Mouse (Mus musculus): ENCODE data around the gene Afmid. TPM values are rescaled to one million over a fixed set of nuclear protein-coding genes. Genes with fewer than 3 reads are reported as not detected.

Gene Afmid
- total and polyA plus RNA-seq, 2 experiments from 2014 or later: 3.6 to 8.8 TPM

DNA sequence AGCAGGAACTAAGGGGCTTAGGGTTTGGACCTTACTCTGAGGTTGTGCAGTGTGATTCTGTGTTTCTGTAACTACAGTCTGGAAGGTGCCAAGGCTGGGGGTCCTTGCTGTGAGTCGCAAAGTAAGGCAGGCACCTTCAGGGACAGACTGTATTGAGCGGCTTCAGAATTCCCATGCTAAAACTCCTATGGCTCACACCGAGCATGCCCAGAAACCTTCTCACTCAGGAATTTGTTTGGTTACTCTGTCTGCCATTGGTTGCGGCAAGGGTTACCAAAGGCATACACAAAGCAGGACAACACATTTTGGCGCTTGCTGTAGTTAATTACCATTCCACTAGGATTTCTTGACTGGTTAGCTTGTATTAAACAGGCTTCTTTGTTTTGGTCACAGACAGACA lies 440 bp downstream of the Afmid start:
- TF ChIP-seq CTCF (IDR thresholded peaks at IDR 0.05; ENCODE audit: low read depth): no peak
- Histone ChIP-seq H3K9me3 (ENCODE audit: low read length) (no peaks in the 10 kb centered on the region), H3K9ac (peak overlapping the region; percentile 58), H3K27me3 (ENCODE audit: insufficient read depth, low read length) (no peaks in the 10 kb centered on the region), H3K36me3 (ENCODE audit: insufficient read depth) (no peaks in the 10 kb centered on the region), H3K4me1 (ENCODE audit: insufficient read depth) (peaks cover 5% of the 10 kb centered on the region; the same call in 1 of the 2 replicates), H3K4me3 (ENCODE audit: low read depth, low read length) (peak overlapping the region; percentile 47), H3K27ac (ENCODE audit: low read depth, low read length) (peak overlapping the region; percentile 36), H3K4me2 (ENCODE audit: low read depth) (peak overlapping the region; percentile 85)
- ATAC-seq (peak; percentile 53), DNase-seq (no peak)
- 1% methylated on average over 5 of the region's 5 CpGs for WGBS

DNA sequence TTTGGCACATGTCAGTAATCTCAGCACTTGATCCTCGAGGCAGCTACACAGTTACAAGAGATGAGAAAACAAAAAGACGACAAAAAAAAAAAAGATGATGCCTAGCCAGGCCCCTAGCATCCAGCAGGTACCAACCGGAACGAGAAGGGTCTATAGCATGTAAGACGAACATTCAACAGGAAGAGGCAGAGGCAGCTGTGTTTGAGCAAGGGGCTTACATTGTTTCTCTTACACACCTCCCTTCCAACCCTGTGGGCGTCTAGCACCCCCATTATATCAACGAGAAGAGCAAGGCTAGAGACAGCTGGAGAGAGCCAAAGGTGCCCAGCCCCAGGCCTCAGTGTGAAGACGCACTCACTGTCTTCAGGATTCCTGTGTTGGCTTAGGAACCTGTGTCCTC lies 1.2 kb downstream of the Afmid start:
- ATAC-seq: no peak
- DNase-seq: no peak
- Histone ChIP-seq H3K4me1 (ENCODE audit: insufficient read depth) (peaks cover 5% of the 10 kb centered on the region; the same call in 1 of the 2 replicates), H3K36me3 (ENCODE audit: insufficient read depth) (no peaks in the 10 kb centered on the region), H3K27me3 (ENCODE audit: insufficient read depth, low read length) (no peaks in the 10 kb centered on the region), H3K27ac (ENCODE audit: low read depth, low read length) (no peak overlapping the region), H3K4me3 (ENCODE audit: low read depth, low read length) (no peak overlapping the region), H3K9ac (no peak overlapping the region), H3K9me3 (ENCODE audit: low read length) (no peaks in the 10 kb centered on the region), H3K4me2 (ENCODE audit: low read depth) (no peak overlapping the region)
- WGBS: 50% methylated on average over 8 of the region's 8 CpGs
- no peak for TF ChIP-seq CTCF (IDR thresholded peaks at IDR 0.05; ENCODE audit: low read depth)

GRCm38 (mm10) chr11:117827386-117827785 lies 1.7 kb downstream of the Afmid start:
- Histone ChIP-seq H3K27me3 (ENCODE audit: insufficient read depth, low read length) (no peaks in the 10 kb centered on the region), H3K4me2 (ENCODE audit: low read depth) (no peak overlapping the region), H3K27ac (ENCODE audit: low read depth, low read length) (no peak overlapping the region), H3K4me1 (ENCODE audit: insufficient read depth) (peaks cover 5% of the 10 kb centered on the region; the same call in 1 of the 2 replicates), H3K9ac (no peak overlapping the region), H3K36me3 (ENCODE audit: insufficient read depth) (no peaks in the 10 kb centered on the region), H3K4me3 (ENCODE audit: low read depth, low read length) (no peak overlapping the region), H3K9me3 (ENCODE audit: low read length) (no peaks in the 10 kb centered on the region)
- no peak for TF ChIP-seq CTCF (IDR thresholded peaks at IDR 0.05; ENCODE audit: low read depth)
- DNase-seq (no peak), ATAC-seq (no peak)
- WGBS: 76% methylated on average over 3 of the region's 3 CpGs

GRCm38 (mm10) chr11:117828149-117828887 lies 2.6 kb downstream of the Afmid start:
- H3K9ac ChIP-seq: no peak overlapping the region
- no peak overlapping the region for H3K4me2 ChIP-seq (ENCODE audit: low read depth)
- H3K9me3 ChIP-seq (ENCODE audit: low read length): no peaks in the 10 kb centered on the region
- WGBS: 76% methylated on average over 18 of the region's 18 CpGs
- no peaks in the 10 kb centered on the region for H3K36me3 ChIP-seq (ENCODE audit: insufficient read depth)
- TF ChIP-seq CTCF (IDR thresholded peaks at IDR 0.05; ENCODE audit: low read depth): no peak
- H3K4me3 ChIP-seq (ENCODE audit: low read depth, low read length): no peak overlapping the region
- H3K4me1 ChIP-seq (ENCODE audit: insufficient read depth): peaks cover 5% of the 10 kb centered on the region; the same call in 1 of the 2 replicates
- no peak overlapping the region for H3K27ac ChIP-seq (ENCODE audit: low read depth, low read length)
- no peak for ATAC-seq
- H3K27me3 ChIP-seq (ENCODE audit: insufficient read depth, low read length): no peaks in the 10 kb centered on the region
- no peak for DNase-seq

DNA sequence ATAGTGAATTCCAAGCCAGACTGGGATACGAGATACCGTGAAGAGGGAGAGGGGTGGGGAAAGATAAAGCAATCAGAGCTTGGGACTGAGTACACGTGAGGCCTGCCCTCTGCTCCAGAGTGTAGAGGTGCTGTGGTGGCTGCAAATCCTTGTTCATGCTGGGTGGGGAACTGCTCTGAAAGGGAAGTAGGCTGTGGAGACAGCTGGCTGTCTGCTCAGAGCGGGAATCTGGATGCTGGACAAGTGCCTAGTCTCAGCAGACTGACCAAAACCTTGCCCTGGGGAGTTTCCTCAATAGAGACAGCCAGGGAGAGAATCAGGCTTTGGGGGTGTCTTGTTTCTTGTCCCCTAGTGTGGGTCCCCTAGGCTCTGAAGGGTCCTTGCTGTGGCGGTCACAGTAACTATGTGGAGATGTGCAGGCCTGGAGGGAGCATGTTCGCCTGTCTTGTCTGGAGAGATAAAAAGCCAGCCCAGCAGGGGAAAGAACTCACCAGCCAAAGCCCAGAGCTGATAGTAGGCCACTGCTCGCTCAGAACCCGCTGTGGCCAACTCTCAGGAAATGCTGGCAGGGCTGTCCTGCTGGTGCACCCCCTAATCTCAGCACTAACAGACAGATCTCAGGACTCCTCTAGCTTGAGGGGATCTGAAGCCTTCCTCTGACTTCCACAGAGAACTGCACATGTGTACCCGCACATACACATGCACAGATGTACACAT lies 3.3 kb downstream of the Afmid start:
- Histone ChIP-seq H3K9ac (no peak overlapping the region), H3K27me3 (ENCODE audit: insufficient read depth, low read length) (no peaks in the 10 kb centered on the region), H3K4me3 (ENCODE audit: low read depth, low read length) (no peak overlapping the region), H3K36me3 (ENCODE audit: insufficient read depth) (no peaks in the 10 kb centered on the region), H3K4me1 (ENCODE audit: insufficient read depth) (peaks cover 5% of the 10 kb centered on the region; the same call in 1 of the 2 replicates), H3K4me2 (ENCODE audit: low read depth) (no peak overlapping the region), H3K27ac (ENCODE audit: low read depth, low read length) (peak overlapping the region; percentile 35; the same call in 1 of the 2 replicates), H3K9me3 (ENCODE audit: low read length) (no peaks in the 10 kb centered on the region)
- 47% methylated on average over 9 of the region's 9 CpGs for WGBS
- no peak for TF ChIP-seq CTCF (IDR thresholded peaks at IDR 0.05; ENCODE audit: low read depth)
- DNase-seq (no peak), ATAC-seq (no peak)

GRCm38 (mm10) chr11:117829671-117830215 lies 4.0 kb downstream of the Afmid start:
- Histone ChIP-seq H3K9ac (no peak overlapping the region), H3K4me1 (ENCODE audit: insufficient read depth) (peaks cover 5% of the 10 kb centered on the region; the same call in 1 of the 2 replicates), H3K4me3 (ENCODE audit: low read depth, low read length) (no peak overlapping the region), H3K36me3 (ENCODE audit: insufficient read depth) (no peaks in the 10 kb centered on the region), H3K9me3 (ENCODE audit: low read length) (no peaks in the 10 kb centered on the region), H3K27me3 (ENCODE audit: insufficient read depth, low read length) (no peaks in the 10 kb centered on the region), H3K4me2 (ENCODE audit: low read depth) (no peak overlapping the region), H3K27ac (ENCODE audit: low read depth, low read length) (no peak overlapping the region)
- ATAC-seq: no peak
- TF ChIP-seq CTCF (IDR thresholded peaks at IDR 0.05; ENCODE audit: low read depth): no peak
- no peak for DNase-seq
- WGBS: 81% methylated on average over 2 of the region's 2 CpGs

DNA sequence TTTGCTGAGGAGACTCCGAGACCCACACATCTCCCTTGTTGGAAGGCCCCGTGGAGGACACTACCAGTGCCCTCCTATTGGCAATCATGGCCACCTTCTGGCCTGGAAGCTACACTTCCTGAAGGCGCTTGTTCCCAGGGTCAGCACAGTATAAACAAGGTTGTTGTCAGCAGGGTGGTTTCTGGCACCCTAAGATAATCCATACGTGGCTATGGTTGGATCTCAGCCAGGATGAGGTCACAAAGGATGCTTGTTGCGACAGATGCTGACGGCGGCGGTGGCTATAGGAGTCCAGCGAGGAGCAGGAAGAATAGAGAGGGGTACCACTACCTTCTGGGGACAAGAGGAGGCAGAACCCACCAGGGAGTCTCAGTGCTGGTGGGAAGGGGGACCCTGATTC lies 4.7 kb downstream of the Afmid start:
- no peaks in the 10 kb centered on the region for H3K36me3 ChIP-seq (ENCODE audit: insufficient read depth)
- peaks cover 2% of the 10 kb centered on the region; the same call in 1 of the 2 replicates for H3K4me1 ChIP-seq (ENCODE audit: insufficient read depth)
- 55% methylated on average over 9 of the region's 9 CpGs for whole genome bisulfite sequencing
- H3K27me3 ChIP-seq (ENCODE audit: insufficient read depth, low read length): no peaks in the 10 kb centered on the region
- DNase-seq (no peak), ATAC-seq (no peak)
- H3K27ac ChIP-seq (ENCODE audit: low read depth, low read length): no peak overlapping the region
- H3K9me3 ChIP-seq (ENCODE audit: low read length): no peaks in the 10 kb centered on the region
- no peak overlapping the region for H3K4me2 ChIP-seq (ENCODE audit: low read depth)
- no peak for TF ChIP-seq CTCF (IDR thresholded peaks at IDR 0.05; ENCODE audit: low read depth)
- no peak overlapping the region for H3K4me3 ChIP-seq (ENCODE audit: low read depth, low read length)
- H3K9ac ChIP-seq: no peak overlapping the region
